Mouse (Mus musculus) kidney, adult 2 months (tissue): ENCODE measurements at regions not wholly inside any gene's neighbourhood (a gene's known extent, or its start where the extent isn't known, plus 50 kb on each side); places are given as distances from the start of the nearest gene placed in this dataset.

Experiments
- CTCF ChIP-seq: fragments of 200-500 bp; conservative IDR thresholded peaks from 2 replicates; pipeline ENCODE4 v1.5.1; 2011; ENCODE audit warnings: low read depth, mild to moderate bottlenecking, control low read depth, low read length, moderate library complexity, mixed read lengths; ENCODE audit not compliant: insufficient read depth, insufficient read length
- POLR2A ChIP-seq: fragments of 200-500 bp; IDR thresholded peaks from one replicate; pipeline ENCODE4 v1.6.1; 2011; ENCODE audit warnings: low read depth, low read length, control low read depth

- no peak for TF ChIP-seq POLR2A
- TF ChIP-seq CTCF, result no peak
Measured at GRCm38 (mm10) chr8:36318396-36318795, 552.8 kb downstream of the Gm19410 start.
